Mouse (Mus musculus) naive thymus-derived CD4-positive, alpha-beta T cell, adult 5 months (primary cell): Measurements from ENCODE around the gene Chil4. TPM values are rescaled to one million over a fixed set of nuclear protein-coding genes. Genes with fewer than 3 reads are reported as not detected.

Experiments used
- polyA plus RNA-seq: library from polyadenylated mRNA; unstranded; fragments of 100-300 nt; shearing (Covaris generic); gene quantifications from one replicate; pipeline ENCODE4 v1.2.1, GENCODE M21; 2017

Chil4 gene
- not detected for polyA plus RNA-seq

DNA sequence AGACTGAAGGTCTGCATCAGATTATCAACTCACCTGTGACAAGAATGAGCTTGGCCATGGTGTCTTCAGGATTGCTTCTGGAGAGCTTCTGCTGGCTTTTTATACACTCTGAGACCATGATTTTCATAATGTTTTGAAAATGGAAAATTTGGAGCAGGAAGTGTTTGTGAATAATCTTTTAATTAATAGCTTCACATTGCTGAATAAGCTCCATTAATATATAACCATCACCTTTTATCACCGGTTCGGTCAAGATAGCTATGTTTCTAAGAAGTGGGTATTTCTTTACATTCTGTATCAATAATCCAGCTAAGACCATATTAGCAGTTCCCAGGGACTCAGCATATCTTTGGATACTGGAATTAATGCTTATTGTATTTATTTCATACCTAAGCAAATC lies at the start of gene Chil4:
TSS of gene Chil4 (minus strand) at position 101 of the 400 bp plus-strand sequence.

DNA sequence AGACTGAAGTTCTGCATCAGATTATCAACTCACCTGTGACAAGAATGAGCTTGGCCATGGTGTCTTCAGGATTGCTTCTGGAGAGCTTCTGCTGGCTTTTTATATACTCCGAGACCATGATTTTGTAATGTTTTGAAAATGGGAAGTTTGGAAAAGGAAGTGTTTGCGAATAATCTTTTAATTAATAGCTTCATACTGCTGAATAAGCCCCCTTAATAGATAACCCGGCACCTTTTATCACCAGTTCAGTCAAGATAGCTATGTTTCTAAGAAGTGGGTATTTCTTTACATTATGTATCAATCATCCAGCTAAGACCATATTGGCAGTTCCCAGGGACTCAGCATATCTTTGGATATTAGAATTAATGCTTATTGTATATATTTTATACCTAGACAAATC lies 51.8 kb downstream of the Chil4 start, which contains the start of gene Chil3:
TSS of gene Chil3 (minus strand) at position 101 of the 400 bp plus-strand sequence.

Other genes starting within 250 kb of the Chil4 start
- 16.2 TPM for gene Ovgp1, start 245.8 kb downstream of the Chil4 start, polyA plus RNA-seq
- 3.4 TPM for gene Pifo, start 204.9 kb downstream of the Chil4 start, polyA plus RNA-seq
- 5.0 TPM for gene Chil5, start 186.7 kb downstream of the Chil4 start, polyA plus RNA-seq
- not detected for gene Chia1, start 106.3 kb downstream of the Chil4 start, polyA plus RNA-seq
- gene Chil3, start 51.9 kb downstream of the Chil4 start, polyA plus RNA-seq: not detected
- gene Chil6, start 186.7 kb upstream of the Chil4 start, polyA plus RNA-seq: not detected